Mouse (Mus musculus) heart, adult 2 months (tissue): ENCODE data around the gene Osbpl2. TPM values are rescaled to one million over a fixed set of nuclear protein-coding genes. Genes with fewer than 3 reads are reported as not detected.

Experiments used
- DNase-seq, 2 experiments: peaks; one replicate each; pipeline ENCODE4 v3.0.0; 2021
- H3K27ac ChIP-seq: fragments of 200-600 bp; 2 replicates; pipeline ENCODE4 v1.8.1; 2022
- H3K27me3 ChIP-seq: fragments of 200-500 bp; 2 replicates; pipeline ENCODE4 v1.6.1; 2012; ENCODE audit warnings: mild to moderate bottlenecking, low read length, inconsistent platforms, mixed read lengths; ENCODE audit not compliant: control insufficient read depth, insufficient read depth
- H3K36me3 ChIP-seq: fragments of 200-500 bp; 2 replicates; pipeline ENCODE4 v1.6.1; 2012; ENCODE audit warnings: low read length, inconsistent platforms; ENCODE audit not compliant: control insufficient read depth, insufficient read depth
- H3K4me1 ChIP-seq: fragments of 200-500 bp; 2 replicates; pipeline ENCODE4 v1.6.1; 2011; ENCODE audit warnings: low read length; ENCODE audit not compliant: control insufficient read depth, insufficient read depth
- H3K4me3 ChIP-seq: fragments of 200-600 bp; 2 replicates; pipeline ENCODE4 v1.8.1; 2022
- H3K79me2 ChIP-seq: fragments of 200-500 bp; replicated peaks from 2 replicates; pipeline ENCODE4 v1.6.1; 2012; ENCODE audit warnings: mild to moderate bottlenecking, inconsistent platforms, low read length, moderate library complexity, mixed read lengths; ENCODE audit not compliant: control insufficient read depth, insufficient read depth
- H3K9ac ChIP-seq: fragments of 200-500 bp; 2 replicates; pipeline ENCODE4 v1.6.1; 2012; ENCODE audit warnings: low read depth, mild to moderate bottlenecking, control low read depth, inconsistent platforms, low read length, mixed read lengths
- CTCF ChIP-seq: fragments of 200-600 bp; IDR thresholded peaks from 2 replicates; pipeline ENCODE4 v1.8.1; 2022; ENCODE audit warnings: antibody characterized with exemption, mild to moderate bottlenecking, moderate library complexity
- POLR2A ChIP-seq: fragments of 200-500 bp; IDR thresholded peaks from 2 replicates; pipeline ENCODE4 v1.6.1; 2011; ENCODE audit warnings: mild to moderate bottlenecking, low read depth, low read length, control low read depth; ENCODE audit not compliant: insufficient read depth
- WGBS: fragments of 180-500 bp; shearing (Covaris S2); methylation state at CpG from one replicate; pipeline ENCODE4 v1.1.7; 2018; 5-methylcytosine and 5-hydroxymethylcytosine counted together
- intact Hi-C: fragments of 180-260 bp; cut with DNase I; formaldehyde crosslinking; loops from one replicate; pipeline ENCODE4 v1.15.1; 2025
- microRNA-seq, 2 experiments: library from miRNA; unstranded; fragments of <30 nt; microRNA quantifications; one replicate each; pipeline ENCODE4 v1.2.0; 2021
- polyA plus RNA-seq: library from polyadenylated mRNA; depleted of rRNA; stranded (reverse); fragments of >200 nt; gene quantifications from 2 replicates; pipeline ENCODE4 v1.2.3, GENCODE M21; 2012; rRNA removed
- total RNA-seq, 2 experiments: library from RNA; stranded (reverse); gene quantifications; 2 replicates each; pipeline ENCODE4 v1.2.3; 2021

Osbpl2 gene
- total and polyA plus RNA-seq, 3 experiments: 27.6 to 36.4 (median 31.8) TPM

DNA sequence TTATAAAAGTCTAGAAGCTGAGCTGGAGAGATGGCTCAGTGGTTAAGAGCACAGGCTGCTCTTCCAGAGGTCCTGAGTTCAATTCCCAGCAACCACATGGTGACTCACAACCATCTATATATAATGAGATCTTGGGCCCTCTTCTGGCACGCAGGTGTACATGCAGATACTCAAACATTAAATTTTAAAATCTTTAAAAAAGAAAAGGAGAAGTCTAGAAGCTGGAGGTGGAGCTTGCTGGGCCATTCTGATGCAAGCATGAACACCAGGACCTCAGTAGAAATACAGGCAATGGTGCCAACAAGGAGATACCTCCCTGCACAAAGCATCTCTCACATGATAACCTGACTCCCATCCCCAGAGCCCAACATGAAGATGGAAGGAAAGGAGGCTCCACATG lies 89.9 kb downstream of the Osbpl2 start:
- Histone ChIP-seq H3K27ac (no peak overlapping the region; the same call in 1 of the 2 replicates), H3K4me3 (no peak overlapping the region), H3K36me3 (no peaks in the 10 kb centered on the region), H3K9ac (no peak overlapping the region), H3K4me1 (peaks cover 8% of the 10 kb centered on the region), H3K79me2 (peaks cover 2% of the 10 kb centered on the region; the same call in 1 of the 2 replicates), H3K27me3 (no peaks in the 10 kb centered on the region)
- intact Hi-C loops: loop anchor here (1.0 to 10.0 kb wide), 3 partner anchors 18 to 136 kb away; no protein-coding TSS in a partner anchor
- no peak for DNase-seq
- WGBS: 88% methylated on average over 1 of the region's 1 CpGs
- TF ChIP-seq POLR2A (no peak), CTCF (0 out of 2 replicates have a peak, but pooled peaks have one; percentile 10)

DNA sequence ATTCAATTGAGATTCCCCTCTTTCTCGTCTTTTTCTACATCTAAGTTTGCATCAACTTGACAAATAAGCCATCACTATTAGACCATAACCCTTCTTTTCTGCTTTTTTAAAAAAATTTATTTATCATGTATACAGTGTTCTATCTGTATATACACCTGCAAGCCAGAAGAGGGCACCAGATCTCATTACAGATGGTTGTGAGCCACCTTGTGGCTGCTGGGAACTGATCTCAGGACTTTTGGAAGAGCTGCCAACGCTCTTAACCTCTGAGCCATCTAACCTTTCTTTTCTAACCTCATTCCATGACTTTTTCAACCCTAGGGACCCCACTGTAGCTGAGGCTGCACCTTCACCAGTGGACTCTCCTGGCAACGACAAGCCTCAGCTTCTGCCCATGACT lies 93.1 kb downstream of the Osbpl2 start:
- 94% methylated on average over 3 of the region's 3 CpGs for WGBS
- H3K27me3 ChIP-seq: no peaks in the 10 kb centered on the region

More for the DNA sequence above, 93.1 kb downstream of the Osbpl2 start:
- TF ChIP-seq CTCF: peak; percentile 44
- TF ChIP-seq POLR2A: no peak
- Histone ChIP-seq H3K36me3 (peaks cover 5% of the 10 kb centered on the region; the same call in 1 of the 2 replicates), H3K4me3 (no peak overlapping the region), H3K4me1 (peaks cover 27% of the 10 kb centered on the region), H3K27ac (no peak overlapping the region), H3K79me2 (peaks cover 2% of the 10 kb centered on the region; the same call in 1 of the 2 replicates), H3K9ac (no peak overlapping the region)
- intact Hi-C loops: no loop called here
- DNase-seq: no peak

Small RNA genes within 50 kb of the gene (microRNA-seq; reads per million reads assigned to microRNA genes)
- 0 reads per million in 2 experiments for gene Mir7005

Other genes starting within 250 kb of the Osbpl2 start
- gene Taf4, start 142.7 kb upstream of the Osbpl2 start, total RNA-seq: 10 to 100 TPM; 16.4 to 20.5 TPM
- gene Taf4, start 142.7 kb upstream of the Osbpl2 start, polyA plus RNA-seq: 7.4 and 8.6 TPM in 2 replicates
- gene Lsm14b, start 94.3 kb upstream of the Osbpl2 start, total RNA-seq: 10 to 100 TPM; 60.1 to 71.4 TPM
- 41.2 and 47.6 TPM in 2 replicates for gene Lsm14b, start 94.3 kb upstream of the Osbpl2 start, polyA plus RNA-seq
- 100 to 1,000 TPM; 140 to 162 TPM for gene Psma7, start 76.9 kb upstream of the Osbpl2 start, total RNA-seq
- 134 and 139 TPM in 2 replicates for gene Psma7, start 76.9 kb upstream of the Osbpl2 start, polyA plus RNA-seq
- gene Ss18l1, start 76.8 kb upstream of the Osbpl2 start, total RNA-seq: 1 to 10 TPM; 1.9 to 2.0 TPM
- gene Ss18l1, start 76.8 kb upstream of the Osbpl2 start, polyA plus RNA-seq: 3.8 and 5.2 TPM in 2 replicates
- 10 to 100 TPM; 27.1 to 30.8 TPM for gene Mtg2, start 48.7 kb upstream of the Osbpl2 start, total RNA-seq
- 23.2 and 32.0 TPM in 2 replicates for gene Mtg2, start 48.7 kb upstream of the Osbpl2 start, polyA plus RNA-seq
- gene Hrh3, start 14.8 kb upstream of the Osbpl2 start, total RNA-seq: under 1 TPM in 1 of 2 experiments, not detected in 1; 0.21 TPM
- 0.06 TPM in 1 of 2 replicates, not detected in the other for gene Hrh3, start 14.8 kb upstream of the Osbpl2 start, polyA plus RNA-seq
- 10 to 100 TPM; 79.2 to 89.0 TPM for gene Adrm1, start 52.2 kb downstream of the Osbpl2 start, total RNA-seq
- gene Adrm1, start 52.2 kb downstream of the Osbpl2 start, polyA plus RNA-seq: 56.6 and 76.0 TPM in 2 replicates
- 100 to 1,000 TPM in 1 of 2 experiments, 10 to 100 TPM in 1; 66.3 to 104 TPM for gene Lama5, start 106.6 kb downstream of the Osbpl2 start, total RNA-seq
- gene Lama5, start 106.6 kb downstream of the Osbpl2 start, polyA plus RNA-seq: 83.6 and 109 TPM in 2 replicates
- 100 to 1,000 TPM; 506 to 570 TPM for gene Rps21, start 138.1 kb downstream of the Osbpl2 start, total RNA-seq
- gene Rps21, start 138.1 kb downstream of the Osbpl2 start, polyA plus RNA-seq: 991 and 1,183 TPM in 2 replicates
- gene Cables2, start 154.2 kb downstream of the Osbpl2 start, total RNA-seq: 10 to 100 TPM; 11.2 to 14.3 TPM
- 17.6 and 26.7 TPM in 2 replicates for gene Cables2, start 154.2 kb downstream of the Osbpl2 start, polyA plus RNA-seq
- not detected for gene Rbbp8nl, start 170.6 kb downstream of the Osbpl2 start, total RNA-seq
- not detected in 2 replicates for gene Rbbp8nl, start 170.6 kb downstream of the Osbpl2 start, polyA plus RNA-seq
- gene Gata5, start 215.4 kb downstream of the Osbpl2 start, total RNA-seq: under 1 TPM; 0.63 to 0.89 TPM
- 1.1 TPM in 2 replicates for gene Gata5, start 215.4 kb downstream of the Osbpl2 start, polyA plus RNA-seq